21 mouse cellular contexts compared by ENCODE assay signal in genomic region chr5:67176827-67177226, GRCm38 (mm10).
A peak's percentile ranks its signal among the peaks of the same experiment; 100 is the strongest.
DNase-seq lines count a peak whose midpoint lies in the region; ATAC-seq and TF ChIP-seq lines count a peak whose summit lies in the region.
"Had no signal": no experiment of that assay in that cellular context is flagged by ENCODE, and none has a peak within 500 bp of the region (broad histone marks: within the 10 kb centered on the region; RNA-seq: fewer than 3 reads in every experiment).

No protein-coding gene starts in this region.

- 45% methylated on average over 6 of the region's 6 CpGs for WGBS in liver, postnatal 0 days (ENCODE audit: insufficient replicate concordance)
- WGBS in liver, embryonic 12.5 days (ENCODE audit: insufficient replicate concordance) = 64% methylated on average over 6 of the region's 6 CpGs

- no peaks in the 10 kb centered on the region for H3K4me1 ChIP-seq in liver, postnatal 0 days (ENCODE audit: insufficient read depth)
- no peaks in the 10 kb centered on the region for H3K4me1 ChIP-seq in liver, embryonic 12.5 days
- H3K4me1 ChIP-seq in CH12.LX (ENCODE audit: control insufficient read depth in 1 of 2, insufficient read depth in 2 of 2) = peaks cover 3 to 14% of the 10 kb centered on the region in 2 experiments; a peak in 3 of 4 replicates
- H3K4me1 ChIP-seq: embryonic facial prominence, embryonic 13.5 days; forebrain, embryonic 13.5 days; heart, embryonic 15.5 days; hindbrain, embryonic 15.5 days had no signal

- in situ Hi-C loops in CH12.LX (cut with MboI; ENCODE audit: low pct_ligation_motif_present, low pct_unique_long_range_greater_than_20kb, low sequenced_read_pairs) = no loop called here

- H3K9me3 ChIP-seq in liver, postnatal 0 days (ENCODE audit: low read length) = no peaks in the 10 kb centered on the region
- no peaks in the 10 kb centered on the region for H3K9me3 ChIP-seq in liver, embryonic 12.5 days (replicated peaks)
- no peaks in the 10 kb centered on the region for H3K9me3 ChIP-seq in CH12.LX (replicated peaks; ENCODE audit: low read length)
- H3K9me3 ChIP-seq: embryonic facial prominence, embryonic 13.5 days; forebrain, embryonic 13.5 days; heart, embryonic 15.5 days; hindbrain, embryonic 15.5 days had no signal

- dilution Hi-C loops in CH12.LX (cut with MboI; ENCODE audit: extremely low pct_ligation_motif_present, extremely low pct_unique_long_range_greater_than_20kb, low sequenced_read_pairs) = no loop called here

- H3K79me2 ChIP-seq in CH12.LX (replicated peaks; ENCODE audit: control insufficient read depth, extremely low read depth, insufficient read depth, poor library complexity, severe bottlenecking) = no peaks in the 10 kb centered on the region

- H3K4me2 ChIP-seq in liver, postnatal 0 days (ENCODE audit: low read depth, low read length) = no peak overlapping the region
- no peak overlapping the region for H3K4me2 ChIP-seq in liver, embryonic 12.5 days
- H3K4me2 ChIP-seq in CH12.LX (ENCODE audit: insufficient read depth, low read depth, poor library complexity, severe bottlenecking) = 0 out of 2 replicates have a peak overlapping the region, but pooled peaks have one; percentile 16
- H3K4me2 ChIP-seq: embryonic facial prominence, embryonic 13.5 days; forebrain, embryonic 13.5 days; heart, embryonic 11.5 days; heart, embryonic 15.5 days; hindbrain, embryonic 15.5 days had no signal

- no peaks in the 10 kb centered on the region for H3K36me3 ChIP-seq in liver, postnatal 0 days (replicated peaks; ENCODE audit: insufficient read depth, low read length)
- H3K36me3 ChIP-seq in liver, embryonic 12.5 days = no peaks in the 10 kb centered on the region
- H3K36me3 ChIP-seq in CH12.LX (replicated peaks in 1 of 2; ENCODE audit: control insufficient read depth in 1 of 2, insufficient read depth in 1 of 2, low read length in 1 of 2) = no peaks in the 10 kb centered on the region
- no peaks in the 10 kb centered on the region for H3K36me3 ChIP-seq in splenic B cell, adult 2 months (ENCODE audit: control insufficient read depth, insufficient read depth, low read length, poor library complexity, severe bottlenecking)
- H3K36me3 ChIP-seq: embryonic facial prominence, embryonic 13.5 days; heart, embryonic 15.5 days; hindbrain, embryonic 15.5 days had no signal

- no peak for TF ChIP-seq EP300 in liver, postnatal 0 days (IDR thresholded peaks at IDR 0.05; ENCODE audit: low read depth)
- peak; percentile 79 for TF ChIP-seq EP300 in CH12.LX (IDR thresholded peaks at IDR 0.05; ENCODE audit: low read length)

- no peak overlapping the region for H3K4me3 ChIP-seq in liver, postnatal 0 days (ENCODE audit: low read depth, low read length)
- no peak overlapping the region for H3K4me3 ChIP-seq in liver, embryonic 12.5 days
- H3K4me3 ChIP-seq in CH12.LX (replicated peaks in 1 of 3; ENCODE audit: low read depth in 2 of 3, low read length in 2 of 3, poor library complexity in 1 of 3) = no peak overlapping the region
- H3K4me3 ChIP-seq: embryonic facial prominence, embryonic 13.5 days; forebrain, embryonic 13.5 days; heart, embryonic 15.5 days; hindbrain, embryonic 15.5 days had no signal

- TF ChIP-seq RAD21 in CH12.LX (IDR thresholded peaks at IDR 0.05; ENCODE audit: low read depth, low read length) = no peak

- no peak for TF ChIP-seq CTCF in liver, postnatal 0 days (IDR thresholded peaks at IDR 0.05; ENCODE audit: low read depth)
- TF ChIP-seq CTCF in CH12.LX (conservative IDR thresholded peaks at IDR 0.05 in 1 of 2, IDR thresholded peaks at IDR 0.05 in 1 of 2; ENCODE audit: low read depth in 2 of 2, low read length in 2 of 2) = no peak

- H3K27ac ChIP-seq in liver, postnatal 0 days (ENCODE audit: low read depth) = no peak overlapping the region
- H3K27ac ChIP-seq in liver, embryonic 12.5 days = no peak overlapping the region
- no peak overlapping the region for H3K27ac ChIP-seq in CH12.LX (ENCODE audit: insufficient read depth, low read depth)
- H3K27ac ChIP-seq: embryonic facial prominence, embryonic 13.5 days; forebrain, embryonic 13.5 days; heart, embryonic 15.5 days; hindbrain, embryonic 15.5 days had no signal

- peaks cover 2% of the 10 kb centered on the region; the same call in 1 of the 2 replicates for H3K27me3 ChIP-seq in liver, postnatal 0 days (ENCODE audit: insufficient read depth, low read length)
- no peaks in the 10 kb centered on the region; the same call in 1 of the 2 replicates for H3K27me3 ChIP-seq in liver, embryonic 12.5 days (replicated peaks)
- H3K27me3 ChIP-seq in CH12.LX (replicated peaks) = no peaks in the 10 kb centered on the region
- no peaks in the 10 kb centered on the region for H3K27me3 ChIP-seq in splenic B cell, adult 2 months (ENCODE audit: control insufficient read depth, insufficient read depth, low read length, poor library complexity, severe bottlenecking)
- H3K27me3 ChIP-seq: forebrain, embryonic 13.5 days; heart, embryonic 15.5 days; hindbrain, embryonic 15.5 days had no signal

- no peak overlapping the region for H3K9ac ChIP-seq in liver, postnatal 0 days (replicated peaks)
- no peak overlapping the region for H3K9ac ChIP-seq in liver, embryonic 12.5 days
- no peak overlapping the region for H3K9ac ChIP-seq in CH12.LX (ENCODE audit: insufficient read depth, low read depth)
- H3K9ac ChIP-seq: embryonic facial prominence, embryonic 13.5 days; forebrain, embryonic 13.5 days; heart, embryonic 15.5 days; hindbrain, embryonic 15.5 days had no signal

- ATAC-seq in liver, postnatal 0 days = no peak
- no peak for ATAC-seq in liver, embryonic 12.5 days
- ATAC-seq in common myeloid progenitor, adult 5-6 weeks (replicated peaks; ENCODE audit: low read depth, poor library complexity, severe bottlenecking) = peak; percentile 90
- ATAC-seq: forebrain, embryonic 13.5 days; intestine, embryonic 16.5 days had no signal

- DNase-seq in liver, postnatal 0 days = peak; percentile 15
- peak; percentile 41 for DNase-seq in CH12.LX (ENCODE audit: extremely low read depth)
- peak; percentile 8 for DNase-seq in splenic B cell, adult 2 months (ENCODE audit: low read depth, low spot score)
- no peak for DNase-seq in left cerebral cortex, postnatal 14 days (ENCODE audit: low spot score in 2 of 2)
- DNase-seq in thymus, postnatal 10 days (ENCODE audit: low spot score in 2 of 2) = no peak
- DNase-seq: adrenal gland, adult 2 months; adrenal gland, postnatal 25 days; cerebellum, adult 2 months; cerebellum, postnatal 14 days; gastrocnemius, postnatal 36 days; heart, adult 18-20 months; heart, postnatal 14 days; kidney, adult 2 months had no signal

- intact Hi-C loops in left cerebral cortex, postnatal 14 days (cut with DNase I) = no loop called here

- no peak for TF ChIP-seq POLR2A in CH12.LX (IDR thresholded peaks at IDR 0.05; ENCODE audit: low read depth, low read length)

TF ChIP-seq in CH12.LX, 34 proteins besides CTCF, POLR2A, EP300 and RAD21:
- TF ChIP-seq UBTF (IDR thresholded peaks at IDR 0.05; ENCODE audit: low read depth, low read length) (no peak), MXI1 (IDR thresholded peaks at IDR 0.05; ENCODE audit: low read depth, low read length) (no peak), MAFK (IDR thresholded peaks at IDR 0.05; ENCODE audit: insufficient replicate concordance, low read length) (no peak), SIN3A (IDR thresholded peaks at IDR 0.05; ENCODE audit: low read length) (no peak), IRF4 (IDR thresholded peaks at IDR 0.05; ENCODE audit: low read depth, low read length) (peak; percentile 84)

Comparison
In these comparisons a context has a peak if more than half of its experiments do, and no peak if none do; other contexts are left out.
1. DNase-seq: peak in liver, postnatal 0 days (single experiment), CH12.LX (single experiment) and splenic B cell, adult 2 months (single experiment); none in left cerebral cortex, postnatal 14 days (0 of 2) and thymus, postnatal 10 days (0 of 2).